Comparison of ENCODE assay signal across 22 mouse cellular contexts in genomic region chr4:134199371-134199770, GRCm38 (mm10). TPM values are rescaled to one million over a fixed set of nuclear protein-coding genes. Genes with fewer than 3 reads are reported as not detected.
"Had no signal": no experiment of that assay in that cellular context is flagged by ENCODE, and none has a peak within 500 bp of the region (broad histone marks: within the 10 kb centered on the region; RNA-seq: fewer than 3 reads in every experiment).

No protein-coding gene starts in this region.

- H3K9ac ChIP-seq: lung, embryonic 14.5 days; midbrain, embryonic 12.5 days; neural tube, embryonic 13.5 days; neural tube, embryonic 15.5 days; stomach, embryonic 15.5 days had no signal

- H3K27ac ChIP-seq: midbrain, embryonic 10.5 days; midbrain, embryonic 12.5 days; neural tube, embryonic 13.5 days; neural tube, embryonic 15.5 days; stomach, embryonic 15.5 days; stomach, postnatal 0 days had no signal

- H3K9me3 ChIP-seq: midbrain, embryonic 10.5 days; midbrain, embryonic 12.5 days; neural tube, embryonic 13.5 days; neural tube, embryonic 15.5 days; stomach, embryonic 15.5 days had no signal

- H3K4me1 ChIP-seq: midbrain, embryonic 10.5 days; midbrain, embryonic 12.5 days; neural tube, embryonic 13.5 days; neural tube, embryonic 15.5 days; stomach, embryonic 15.5 days had no signal

- H3K36me3 ChIP-seq: midbrain, embryonic 10.5 days; midbrain, embryonic 12.5 days; neural tube, embryonic 13.5 days; neural tube, embryonic 15.5 days; stomach, embryonic 15.5 days had no signal

- H3K4me3 ChIP-seq: midbrain, embryonic 10.5 days; midbrain, embryonic 12.5 days; myocyte; neural tube, embryonic 13.5 days; neural tube, embryonic 15.5 days; stomach, embryonic 15.5 days had no signal

- DNase-seq: lung, adult 18-20 months; lung, embryonic 14.5 days; lung, postnatal 10 days; lung, postnatal 4 days; midbrain, embryonic 14.5 days; retina, postnatal 1 day; right cerebral cortex, adult 18-20 months; right cerebral cortex, postnatal 25 days; right cerebral cortex, postnatal 4 days; spleen, adult 18-20 months; thymus, adult 2 months; thymus, postnatal 25 days; thymus, postnatal 4 days had no signal

RNA-seq across cellular contexts. Expression of gene Gm7534, which starts 3.4 kb away (rescaled TPM):
- total RNA-seq: megakaryocyte, adult 5-6 weeks; megakaryocyte-erythroid progenitor cell, adult 5-6 weeks had no signal

RNA-seq across cellular contexts. Expression of gene Catsper4, which starts 27.8 kb away (rescaled TPM):
- total RNA-seq: megakaryocyte, adult 5-6 weeks; megakaryocyte-erythroid progenitor cell, adult 5-6 weeks had no signal

RNA-seq across cellular contexts. Expression of gene Cnksr1, which starts 38.8 kb away (rescaled TPM):
- total RNA-seq: megakaryocyte, adult 5-6 weeks; megakaryocyte-erythroid progenitor cell, adult 5-6 weeks had no signal

RNA-seq across cellular contexts. Expression of gene E130218I03Rik, which starts 44.1 kb away (rescaled TPM):
- total RNA-seq: megakaryocyte, adult 5-6 weeks; megakaryocyte-erythroid progenitor cell, adult 5-6 weeks had no signal
